Mouse (Mus musculus) adrenal gland, adult (tissue): ENCODE results near the gene Srrm2.
"Not testable (repeated sequence)": the region's sequence is repeated elsewhere in the genome, so short reads cannot be mapped to it uniquely, and the experiment has no call there.

ENCODE experiments used
- DNase-seq, 2 experiments: peaks; one replicate each; pipeline ENCODE4 v3.0.0; 2022 to 2023; ENCODE audit warnings: low spot score in 1 of 2; ENCODE audit not compliant: inconsistent age in 2 of 2

The Srrm2 gene

DNA sequence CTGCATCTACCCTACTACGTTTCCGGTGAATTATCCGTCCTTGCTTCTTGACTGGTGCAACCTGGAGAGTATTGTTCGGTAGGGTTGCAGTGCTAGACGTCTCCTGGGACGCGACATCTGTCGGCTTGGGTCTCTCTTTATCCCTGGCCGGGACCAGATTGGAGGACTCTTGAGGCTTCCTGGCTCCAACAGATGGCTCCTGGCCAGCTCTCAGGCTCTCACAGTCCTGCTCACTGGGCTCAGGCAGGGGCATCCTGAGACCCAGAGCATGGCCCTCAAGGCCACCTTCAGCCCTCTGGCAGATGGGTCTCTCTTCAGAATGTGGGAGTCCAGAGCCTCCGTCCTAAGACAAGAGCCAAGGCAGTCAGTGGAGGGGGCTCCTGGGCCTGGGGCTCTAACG is 27.4 kb upstream of the Srrm2 start:
- DNase-seq = no peak

DNA sequence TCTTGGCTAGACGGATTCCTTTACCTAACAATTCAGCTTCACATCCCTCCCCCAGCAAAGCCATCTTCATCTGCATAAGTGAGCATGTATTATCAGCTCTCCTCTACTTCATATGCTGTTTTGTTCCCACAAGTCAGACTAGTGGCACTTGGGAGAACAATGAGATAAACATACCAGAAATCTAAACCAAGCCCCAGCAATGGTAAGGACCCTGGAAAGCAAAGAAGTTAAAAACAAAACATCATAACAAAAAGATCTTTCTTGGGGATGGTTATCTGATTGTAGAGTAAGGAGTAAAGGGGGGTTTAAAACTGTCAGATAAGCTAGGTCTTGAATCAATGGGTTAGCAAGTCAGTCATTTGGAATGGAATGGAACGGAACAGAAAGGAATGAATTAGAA is 19.8 kb upstream of the Srrm2 start:
- DNase-seq = peak in 1 of 2 experiments; percentile 45

DNA sequence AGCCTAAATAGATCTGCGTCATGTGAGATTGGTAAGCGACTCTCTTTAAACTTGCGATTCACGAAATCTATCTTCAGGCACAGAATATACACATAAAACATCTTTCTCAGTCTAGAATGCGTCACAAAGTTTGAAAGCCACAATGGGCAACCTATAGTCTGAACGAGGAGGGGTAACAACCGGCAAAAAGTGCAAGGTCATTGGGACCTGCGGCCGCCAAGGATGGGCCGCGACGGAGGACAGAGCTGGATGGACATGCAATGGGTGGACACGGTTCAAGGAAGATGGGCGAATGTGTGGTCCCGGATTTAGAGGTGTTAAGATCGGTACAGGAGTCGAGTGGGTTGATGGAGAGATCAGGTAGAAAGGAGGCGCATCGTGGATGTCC is 19.4 kb upstream of the Srrm2 start:
- no peak for DNase-seq

DNA sequence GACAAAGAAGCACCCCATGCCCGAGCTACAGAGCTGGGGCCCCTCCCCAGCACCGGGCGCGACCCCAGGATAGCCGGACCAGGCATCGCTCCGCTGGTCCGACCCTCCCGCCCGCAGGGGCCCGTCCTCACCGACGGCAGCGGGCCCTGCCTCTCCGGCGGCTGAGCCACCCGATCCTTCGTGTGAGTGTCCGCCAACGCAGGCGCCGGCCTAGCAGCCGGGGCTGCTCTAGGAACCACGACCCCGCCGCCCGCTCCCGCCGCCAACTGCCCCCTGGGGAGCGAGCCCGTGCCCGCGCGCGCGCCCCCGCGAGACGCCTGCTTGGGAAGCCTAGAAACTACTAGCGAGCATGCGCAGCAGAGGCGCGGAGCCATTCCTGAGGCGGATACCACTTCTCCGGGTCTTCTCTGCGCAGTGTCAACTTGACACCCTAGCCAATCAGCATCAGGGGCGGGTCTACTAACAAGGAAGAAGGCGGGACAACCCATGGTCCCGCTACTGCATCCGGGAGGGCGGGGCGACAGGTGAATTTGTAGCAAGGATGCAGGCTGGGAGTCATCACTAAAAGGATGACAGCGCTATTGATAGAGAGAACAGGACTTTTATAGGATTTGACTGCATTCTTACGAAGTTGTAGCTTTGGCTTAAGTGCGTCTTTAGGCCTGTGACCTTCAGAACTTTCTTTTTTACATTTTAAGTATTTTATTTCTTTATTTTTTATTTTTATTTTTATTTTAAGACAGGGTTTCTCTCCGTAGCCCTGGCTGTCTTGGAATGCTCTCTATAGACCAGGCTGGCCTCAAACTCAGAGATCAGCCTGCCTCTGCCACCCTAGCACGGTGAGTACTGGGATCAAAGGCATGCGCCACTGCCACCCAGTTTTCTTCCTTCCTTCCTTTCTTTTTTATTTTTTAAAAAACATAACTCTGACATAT is 18.8 kb upstream of the Srrm2 start, which contains the start of gene Flywch1:
TSS of gene Flywch1 (minus strand) at position 319 of the 935 bp plus-strand sequence.
- peak; percentile 98 to 99 for DNase-seq

DNA sequence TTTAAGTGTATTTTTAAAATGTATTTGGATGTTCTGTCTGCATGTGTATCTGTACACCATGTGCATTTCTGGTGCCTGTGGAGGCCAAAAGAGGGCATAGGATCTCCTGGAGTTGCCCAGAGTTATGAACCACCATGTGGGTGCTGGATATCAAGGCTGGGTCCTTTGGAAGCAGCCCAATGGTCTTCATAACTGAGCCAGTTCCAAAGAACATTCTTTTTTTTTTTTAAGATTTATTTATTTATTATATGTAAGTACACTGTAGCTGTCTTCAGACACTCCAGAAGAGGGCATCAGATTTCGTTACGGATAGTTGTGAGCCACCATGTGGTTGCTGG is 18.1 kb upstream of the Srrm2 start:
- DNase-seq = not testable (repeated sequence)

DNA sequence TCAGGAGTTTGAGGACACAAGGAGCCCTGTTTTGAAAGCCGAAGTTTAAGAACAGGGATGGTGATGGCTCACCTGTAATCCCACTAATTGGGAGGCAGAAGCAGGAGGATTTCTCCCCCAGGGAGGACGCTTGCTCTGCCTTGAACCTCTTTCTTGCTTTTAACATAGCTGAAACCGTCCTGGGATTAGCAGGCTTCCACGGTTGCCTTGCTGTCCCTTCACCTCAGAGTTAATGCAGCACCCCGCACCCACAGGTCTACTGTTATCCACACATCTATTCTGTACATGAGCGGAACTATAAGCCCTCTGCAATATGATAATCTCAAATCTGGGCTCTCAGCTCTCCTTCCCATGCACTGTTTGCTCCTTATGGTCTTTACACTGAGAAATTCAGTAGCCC is 16.7 kb upstream of the Srrm2 start:
- DNase-seq = peak in 1 of 2 experiments; percentile 46

DNA sequence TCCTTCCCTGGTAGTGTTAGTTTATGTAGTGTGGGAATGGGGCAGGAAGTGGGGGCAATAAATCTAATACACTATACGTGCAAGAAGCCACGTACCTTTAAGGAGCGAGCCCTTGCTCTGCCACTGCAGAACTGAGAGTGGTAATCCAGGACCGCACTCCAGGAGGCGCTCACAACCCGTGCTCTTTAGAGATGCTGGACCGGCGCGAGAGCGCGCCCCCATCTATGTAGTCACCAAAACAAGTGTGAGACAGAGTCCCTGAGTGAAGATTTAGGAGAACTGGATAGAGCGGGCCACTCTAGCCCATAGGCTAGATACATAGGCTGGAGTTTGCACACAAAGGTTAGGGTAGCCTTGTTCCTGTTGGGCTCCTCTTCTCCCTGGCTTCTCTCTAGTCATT is 16.2 kb upstream of the Srrm2 start:
- peak; percentile 89 to 96 for DNase-seq

DNA sequence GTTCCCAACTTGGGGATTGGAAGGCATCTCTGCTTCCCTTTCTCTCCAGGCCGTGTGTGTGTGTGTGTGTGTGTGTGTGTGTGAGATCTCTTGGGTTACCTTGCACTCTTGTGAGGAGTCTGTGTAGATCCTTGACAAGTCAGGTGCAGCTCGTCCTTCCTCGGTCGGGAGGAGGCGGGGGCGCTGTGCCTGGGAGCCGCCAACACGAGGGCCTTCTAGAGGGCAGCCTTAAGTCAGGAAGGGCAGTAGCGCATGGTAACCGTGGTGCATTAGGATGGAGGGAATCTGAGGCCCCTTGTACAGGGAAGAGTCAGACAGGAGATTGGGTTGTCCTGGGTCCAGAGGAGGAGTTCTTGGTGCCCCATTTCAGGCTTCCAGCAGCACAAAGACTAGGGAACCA is 14.1 kb upstream of the Srrm2 start:
- peak in 1 of 2 experiments; percentile 42 for DNase-seq

DNA sequence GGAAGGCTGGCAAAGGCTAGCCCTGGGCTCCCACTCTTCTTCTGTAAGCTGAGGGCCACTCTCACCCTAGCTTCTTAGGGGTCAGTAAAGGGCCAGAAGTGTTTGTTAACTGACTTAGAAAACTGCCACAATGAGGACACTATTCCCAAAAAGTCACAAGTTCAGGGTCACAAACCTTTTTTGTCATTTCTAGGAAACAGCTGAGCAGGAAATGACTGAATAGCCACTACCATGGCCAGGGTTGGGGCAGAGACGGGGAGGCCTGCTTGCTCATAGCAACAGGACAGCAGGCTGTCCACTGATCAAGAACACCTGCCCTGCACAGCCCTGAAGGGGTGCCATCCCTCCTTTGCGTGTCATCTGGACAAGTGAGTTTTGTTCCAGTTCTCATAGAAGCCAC is 13.2 kb upstream of the Srrm2 start:
- DNase-seq = peak in 1 of 2 experiments; percentile 72

DNA sequence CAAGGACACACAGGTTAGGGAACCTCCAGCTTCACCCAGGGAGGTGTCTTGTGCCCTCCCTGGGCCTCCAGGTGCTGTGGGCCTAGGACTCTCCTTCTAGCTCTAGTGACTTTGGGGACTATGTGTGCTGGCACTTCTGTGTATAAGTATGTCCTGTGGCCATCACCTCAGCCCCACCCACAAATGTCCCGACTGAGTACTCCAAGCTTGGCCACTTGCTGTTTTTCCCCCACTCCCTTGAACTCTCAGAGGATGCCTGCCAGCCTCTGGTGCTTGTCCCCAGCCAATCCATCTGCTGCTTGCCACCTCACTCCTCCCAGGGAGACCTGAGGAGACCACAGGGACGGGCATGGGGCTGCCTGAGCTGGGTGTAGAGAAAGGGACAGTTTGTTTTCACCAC is 11.9 kb upstream of the Srrm2 start:
- no peak for DNase-seq

DNA sequence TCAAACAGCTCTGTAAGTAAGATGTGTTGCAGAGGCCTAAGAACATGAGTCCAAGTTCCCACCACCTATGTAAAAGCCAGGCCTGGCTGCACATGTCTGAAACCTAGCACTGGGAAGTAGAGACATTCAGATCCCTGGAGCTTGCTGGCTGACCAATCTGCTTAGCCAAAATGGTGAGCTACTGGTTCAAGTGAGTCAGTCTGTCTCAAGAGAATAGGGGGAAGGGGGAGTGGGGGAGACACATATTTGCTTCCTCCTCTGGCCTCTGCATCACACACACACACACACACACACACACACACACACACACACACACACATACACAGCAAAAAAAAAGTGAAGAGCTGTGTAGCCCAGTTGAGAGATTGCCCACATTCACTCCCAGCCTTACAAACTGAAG is 7.0 kb upstream of the Srrm2 start:
- DNase-seq = no peak

DNA sequence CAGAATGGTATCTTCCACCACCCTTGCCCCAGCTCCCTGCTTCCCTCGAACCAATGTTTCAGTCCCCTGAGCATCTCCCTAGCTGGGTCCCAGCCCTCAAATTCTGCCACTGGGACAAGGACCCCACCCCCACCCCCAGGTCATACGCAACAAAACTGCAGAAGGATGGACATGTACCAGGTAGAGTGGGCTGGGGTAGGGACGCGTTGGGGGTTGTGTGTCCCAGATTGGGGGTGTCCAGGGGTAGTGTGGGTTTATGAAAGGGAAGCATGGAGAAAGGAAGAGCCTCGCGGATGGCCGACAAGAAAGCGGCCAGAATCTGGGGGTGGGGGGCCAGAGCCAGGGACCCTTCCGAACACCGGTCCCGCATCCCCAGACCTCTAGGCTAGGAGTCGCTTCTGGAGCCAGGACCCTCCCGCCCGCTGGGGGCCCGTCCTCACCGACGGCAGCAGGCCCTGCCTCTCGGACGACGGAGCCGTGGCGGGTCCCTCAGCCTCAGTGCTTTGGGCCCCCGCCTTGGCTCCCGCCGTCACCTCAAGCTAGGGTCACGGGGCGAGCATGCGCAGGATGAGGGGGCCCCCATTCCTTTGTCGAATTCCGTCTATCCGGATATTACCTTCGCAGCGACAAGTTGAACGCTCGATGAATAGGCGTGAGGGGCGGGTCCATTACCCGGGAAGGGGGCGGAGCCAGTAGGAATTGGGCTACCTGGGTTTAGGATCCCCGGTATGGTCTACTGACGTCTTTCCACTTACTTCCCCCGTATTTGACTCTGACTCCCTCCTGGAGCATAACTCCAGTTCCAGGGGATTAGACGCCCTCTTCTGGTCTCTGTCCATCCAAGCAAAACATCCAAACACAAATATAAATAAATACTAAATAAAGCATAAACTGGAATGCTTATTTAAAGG is 4.5 kb upstream of the Srrm2 start, which contains the start of gene Flywch2:
TSS of gene Flywch2 (minus strand) at position 521 of the 911 bp plus-strand sequence.
- peak; percentile 87 to 94 for DNase-seq

DNA sequence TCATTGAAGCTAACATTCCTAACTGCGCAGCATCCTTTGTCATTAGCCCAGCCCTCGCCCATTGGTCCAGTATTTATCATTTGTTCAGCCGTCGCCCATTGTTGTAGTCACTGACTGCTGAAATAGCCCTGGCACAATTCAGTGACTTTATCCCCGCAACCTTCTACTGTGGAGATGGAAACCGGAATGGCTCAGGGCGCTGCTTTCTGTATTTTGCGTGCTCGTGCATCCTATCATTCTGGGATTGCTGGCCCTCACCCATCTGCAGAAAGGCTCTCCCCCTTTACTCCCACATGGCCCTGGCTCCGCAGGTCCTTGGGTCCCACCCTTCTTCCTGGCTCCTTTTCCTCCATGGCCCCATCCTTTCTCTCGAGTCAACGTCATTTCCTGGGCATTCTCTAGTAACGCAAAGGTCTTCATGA is 3.8 kb upstream of the Srrm2 start:
- DNase-seq = peak; percentile 50 to 76

DNA sequence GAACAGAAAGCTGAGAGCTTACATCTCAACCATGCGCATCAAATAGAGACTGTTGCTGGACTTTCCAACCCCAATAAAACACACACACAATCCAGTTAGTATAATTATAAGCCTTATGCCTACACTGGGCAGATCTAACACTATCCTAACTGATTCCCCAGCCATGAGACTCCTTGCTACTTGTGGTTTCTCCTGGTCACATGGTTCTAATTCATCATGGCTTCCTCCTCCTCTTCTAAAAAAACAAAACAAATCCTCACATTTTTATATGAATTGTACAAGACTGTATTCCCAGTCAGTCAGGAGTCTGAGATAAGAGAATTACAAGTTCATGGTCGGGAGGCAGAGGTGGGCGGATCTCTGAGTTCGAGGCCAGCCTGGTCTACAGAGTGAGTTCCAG is 1.4 kb upstream of the Srrm2 start:
- DNase-seq = no peak

DNA sequence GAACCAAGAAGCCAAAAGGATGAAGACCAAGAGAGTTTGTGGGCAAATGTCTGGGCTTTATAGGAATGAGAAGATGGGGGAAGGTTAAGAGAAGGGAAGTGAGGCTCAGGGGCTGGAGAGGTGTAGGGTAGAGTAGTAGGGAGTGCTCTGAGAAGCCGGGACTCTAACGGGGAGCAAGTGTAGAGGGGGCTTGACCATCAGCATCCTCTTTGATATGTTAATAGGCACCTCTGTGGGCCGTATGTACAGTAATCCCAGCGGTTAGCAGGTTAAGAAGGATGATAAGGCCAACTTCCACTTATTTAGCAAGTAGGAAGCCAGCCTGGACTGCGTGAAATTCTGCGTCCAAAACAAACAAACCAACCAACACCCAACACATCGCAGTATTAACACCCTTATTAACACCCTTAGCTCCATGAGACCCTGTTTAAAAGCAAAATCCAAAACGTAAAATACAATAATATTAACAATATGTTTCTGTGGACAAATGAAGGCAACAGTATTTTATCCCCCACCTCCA is 523 bp upstream of the Srrm2 start:
- DNase-seq = peak in 1 of 2 experiments; percentile 55

DNA sequence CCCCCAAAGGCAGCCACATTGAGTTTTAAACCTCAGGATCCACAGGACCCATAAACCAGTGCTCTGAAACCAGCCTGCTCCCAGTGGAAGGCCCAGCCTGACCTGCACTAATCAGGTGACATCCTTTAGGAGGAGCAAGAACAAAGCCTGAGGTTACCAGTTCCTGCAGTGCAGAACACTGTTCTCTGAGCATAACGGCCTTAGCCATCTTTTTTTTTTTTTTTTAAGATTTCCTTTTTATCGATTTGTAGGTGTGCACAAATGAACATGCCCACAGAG is 686 bp downstream of the Srrm2 start:
- no peak for DNase-seq

DNA sequence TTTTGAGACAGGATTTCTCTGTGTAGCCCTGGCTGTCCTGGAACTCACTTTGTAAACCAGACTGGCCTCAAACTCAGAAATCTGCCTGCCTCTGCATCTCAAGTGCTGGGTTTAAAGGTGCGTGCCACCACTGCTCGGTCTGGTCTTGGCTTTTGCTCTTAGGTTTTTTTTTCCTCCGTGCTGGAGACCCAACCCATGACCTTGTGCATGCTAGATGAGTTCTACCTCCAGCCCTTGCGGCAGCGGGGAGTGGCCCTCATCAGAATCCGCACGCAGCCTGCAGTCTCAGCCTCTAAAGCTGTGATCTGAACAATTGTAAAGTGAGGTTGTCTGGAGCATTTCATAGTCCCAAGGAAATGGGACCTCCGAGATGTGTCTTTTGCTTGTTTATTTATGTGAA is 5.0 kb downstream of the Srrm2 start:
- no peak for DNase-seq

DNA sequence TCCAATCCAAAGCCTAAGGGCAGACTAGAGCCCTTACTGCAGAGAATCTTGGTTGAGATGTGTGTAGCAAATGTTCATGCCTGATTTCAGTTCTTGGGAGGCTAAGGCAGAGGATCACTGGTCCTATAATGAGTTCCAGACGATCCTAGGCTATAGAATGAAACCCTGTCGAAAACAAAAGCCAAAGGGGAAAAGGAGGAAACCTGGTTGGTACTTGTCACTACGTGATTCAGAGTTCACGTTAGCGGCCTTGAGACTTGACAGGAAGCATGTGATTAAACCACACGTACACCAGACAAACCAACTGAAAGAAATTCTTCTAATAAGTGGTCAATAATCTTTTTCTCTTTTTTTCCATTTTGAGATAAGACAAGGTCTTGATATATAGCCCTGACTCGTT is 7.0 kb downstream of the Srrm2 start:
- DNase-seq = peak in 1 of 2 experiments; percentile 54

DNA sequence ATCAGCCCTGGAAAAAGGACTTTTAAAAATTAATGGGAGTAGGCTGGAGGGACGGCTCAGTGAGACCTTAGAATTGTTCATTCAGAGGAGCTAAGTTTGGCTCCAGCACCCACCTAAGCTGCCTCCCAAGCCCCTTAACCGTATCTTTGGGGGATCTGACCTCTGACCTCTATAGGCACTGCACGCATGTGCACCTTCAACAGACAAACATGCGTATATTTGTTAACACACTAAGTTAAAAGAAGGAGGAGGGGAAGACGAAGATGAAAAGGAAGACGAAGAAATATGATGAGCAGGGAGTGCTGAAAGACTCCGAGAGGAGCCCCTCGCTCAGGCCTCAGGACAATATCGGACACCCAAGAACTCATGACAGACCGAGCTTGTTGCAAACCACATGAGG is 11.3 kb downstream of the Srrm2 start:
- peak in 1 of 2 experiments; percentile 62 for DNase-seq

DNA sequence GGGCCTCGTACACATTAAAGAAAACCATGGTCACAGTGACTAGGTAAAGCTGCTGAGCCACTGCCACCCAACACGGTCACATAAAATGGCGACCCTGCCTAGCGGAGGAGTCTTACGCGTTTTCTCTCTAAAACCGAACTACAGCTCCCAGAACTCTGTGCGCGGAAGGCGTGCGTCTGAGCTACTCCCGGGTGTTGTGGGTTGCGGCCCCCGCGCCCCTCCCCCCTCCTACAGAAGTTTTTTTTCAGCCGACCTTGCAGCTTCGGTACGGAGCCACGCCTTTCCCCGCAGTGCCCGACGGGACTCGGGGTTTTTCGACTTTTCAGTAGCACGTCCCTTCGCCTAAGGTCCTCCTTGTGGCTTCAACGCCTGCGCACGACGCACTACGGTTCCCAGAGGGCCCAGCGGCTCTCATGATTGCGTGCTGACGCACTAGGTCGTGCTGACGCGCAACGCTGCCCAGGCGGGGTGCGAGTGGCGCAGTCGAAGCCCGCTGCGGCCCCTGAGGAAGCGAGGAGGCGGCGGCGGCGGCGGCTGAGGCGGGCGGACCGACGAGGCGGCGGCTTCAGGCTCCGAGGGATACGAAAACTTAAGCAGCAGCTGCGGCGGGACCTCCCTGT is 12.5 kb downstream of the Srrm2 start:
- DNase-seq = peak; percentile 99

DNA sequence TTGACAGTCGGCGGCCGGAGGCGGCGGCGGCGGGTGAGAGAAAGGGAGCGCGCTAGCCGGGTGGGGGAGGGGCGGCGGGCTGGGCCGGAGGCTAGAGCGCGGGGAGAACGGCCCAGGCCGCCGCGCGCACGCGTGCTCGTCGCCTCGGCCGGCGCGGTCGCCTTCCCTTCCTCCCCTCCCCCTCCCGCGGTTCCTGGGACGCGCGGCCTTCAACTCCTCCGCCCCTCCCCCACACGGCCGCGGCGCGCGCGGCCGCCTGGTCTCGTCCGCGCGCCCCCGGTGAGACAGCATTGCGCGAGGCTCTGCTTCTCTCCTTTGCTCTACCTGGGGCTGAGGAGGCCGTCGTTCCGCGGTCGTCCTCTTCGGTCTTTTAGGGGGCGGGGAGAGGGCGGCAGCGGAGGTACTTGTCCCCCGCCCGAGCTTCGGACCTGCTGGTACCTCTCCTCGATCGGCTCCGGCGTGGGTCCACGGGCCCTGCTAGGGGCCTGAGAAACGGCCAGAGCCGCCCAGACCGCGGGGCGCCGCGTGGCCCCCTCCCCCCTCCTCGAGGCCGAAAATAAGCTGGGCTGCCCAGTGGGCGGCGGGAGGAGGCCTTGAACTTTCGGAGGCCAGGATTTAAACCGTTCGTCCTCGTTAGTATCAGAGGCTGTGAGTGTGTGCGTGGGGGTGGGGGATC is 13.2 kb downstream of the Srrm2 start:
- peak; percentile 85 to 92 for DNase-seq
